Mouse (Mus musculus): ENCODE measurements around the gene Zbtb22. TPM values are rescaled to one million over a fixed set of nuclear protein-coding genes. Genes with fewer than 3 reads are reported as not detected.

Zbtb22 gene
- total RNA-seq, 1 experiment from 2014 or later: 25.5 TPM

- DNase-seq: peak; percentile 61
Observed at GRCm38 (mm10) chr17:33965846-33966550, 50.3 kb downstream of the Zbtb22 start.

GRCm38 (mm10) chr17:33968489-33968888 is 52.8 kb downstream of the Zbtb22 start:
- DNase-seq: peak; percentile 83

Small RNAs within 50 kb of the gene (microRNA-seq; reads per million reads assigned to microRNA genes)
- gene Gm27740: 0 reads per million in 2 experiments

Other genes starting within 250 kb of the Zbtb22 start
- gene Hnrnpm, start 229.0 kb upstream of the Zbtb22 start, total RNA-seq (2021): 224 and 229 TPM in 2 replicates
- gene March2, start 197.2 kb upstream of the Zbtb22 start, total RNA-seq (2021): 119 and 133 TPM in 2 replicates
- gene Rab11b, start 155.4 kb upstream of the Zbtb22 start, total RNA-seq (2021): 217 and 242 TPM in 2 replicates
- 121 and 189 TPM in 2 replicates for gene Angptl4, start 134.1 kb upstream of the Zbtb22 start, total RNA-seq (2021)
- 92.4 and 108 TPM in 2 replicates for gene Kank3, start 105.4 kb upstream of the Zbtb22 start, total RNA-seq (2021)
- gene Rps28, start 91.3 kb upstream of the Zbtb22 start, total RNA-seq (2021): 1,257 and 1,514 TPM in 2 replicates
- gene Ndufa7, start 91.3 kb upstream of the Zbtb22 start, total RNA-seq (2021): 505 and 552 TPM in 2 replicates
- gene Cd320, start 72.8 kb upstream of the Zbtb22 start, total RNA-seq (2021): 31.5 and 36.5 TPM in 2 replicates
- gene Gm7029, start 42.1 kb upstream of the Zbtb22 start, total RNA-seq (2021): not detected in 2 replicates
- gene Kifc1, start 25.2 kb upstream of the Zbtb22 start, total RNA-seq (2021): 11.0 and 12.4 TPM in 2 replicates
- gene Platr17, start 10.8 kb upstream of the Zbtb22 start, total RNA-seq (2021): not detected in 2 replicates
- 27.7 and 32.0 TPM in 2 replicates for gene Daxx, start 6.5 kb upstream of the Zbtb22 start, total RNA-seq (2021)
- gene Tapbp, start within 50 bp of the Zbtb22 start, total RNA-seq (2021): 132 and 145 TPM in 2 replicates
- 53.2 and 80.3 TPM in 2 replicates for gene Rgl2, start 13.6 kb downstream of the Zbtb22 start, total RNA-seq (2021)
- 96.2 and 102 TPM in 2 replicates for gene Pfdn6, start 24.4 kb downstream of the Zbtb22 start, total RNA-seq (2021)
- gene Wdr46, start 24.8 kb downstream of the Zbtb22 start, total RNA-seq (2021): 32.9 and 35.7 TPM in 2 replicates
- 3.2 and 6.2 TPM in 2 replicates for gene B3galt4, start 35.6 kb downstream of the Zbtb22 start, total RNA-seq (2021)
- gene Vps52, start 39.9 kb downstream of the Zbtb22 start, total RNA-seq (2021): 46.8 and 52.9 TPM in 2 replicates
- gene Rps18, start 40.1 kb downstream of the Zbtb22 start, total RNA-seq (2021): 760 and 860 TPM in 2 replicates
- gene H2-K1, start 84.4 kb downstream of the Zbtb22 start, total RNA-seq (2021): 212 and 322 TPM in 2 replicates
- 36.6 and 42.5 TPM in 2 replicates for gene Ring1, start 108.8 kb downstream of the Zbtb22 start, total RNA-seq (2021)
- 207 and 212 TPM in 2 replicates for gene H2-Ke6, start 112.2 kb downstream of the Zbtb22 start, total RNA-seq (2021)
- 127 and 161 TPM in 2 replicates for gene Slc39a7, start 115.8 kb downstream of the Zbtb22 start, total RNA-seq (2021)
- 54.5 and 66.6 TPM in 2 replicates for gene Rxrb, start 115.9 kb downstream of the Zbtb22 start, total RNA-seq (2021)
- 1.1 and 2.6 TPM in 2 replicates for gene Col11a2, start 123.5 kb downstream of the Zbtb22 start, total RNA-seq (2021)
- gene H2-Oa, start 176.4 kb downstream of the Zbtb22 start, total RNA-seq (2021): 0.33 and 4.1 TPM in 2 replicates
- 8.0 and 18.8 TPM in 2 replicates for gene H2-DMa, start 203.6 kb downstream of the Zbtb22 start, total RNA-seq (2021)
- gene Brd2, start 206.7 kb downstream of the Zbtb22 start, total RNA-seq (2021): 198 and 203 TPM in 2 replicates
- 2.7 and 17.0 TPM in 2 replicates for gene H2-DMb2, start 227.4 kb downstream of the Zbtb22 start, total RNA-seq (2021)
- gene H2-DMb1, start 237.2 kb downstream of the Zbtb22 start, total RNA-seq (2021): 3.6 and 8.3 TPM in 2 replicates